Mouse (Mus musculus): ENCODE measurements at regions not wholly inside any gene's neighbourhood (a gene's known extent, or its start where the extent isn't known, plus 50 kb on each side); places are given as distances from the start of the nearest gene placed in this dataset.

- TF ChIP-seq POLR2A (IDR thresholded peaks at IDR 0.05; ENCODE audit: insufficient read depth, low read depth, low read length) (no peak), CTCF (IDR thresholded peaks at IDR 0.05; ENCODE audit: insufficient read depth, low read depth, low read length) (no peak)
Measured at GRCm38 (mm10) chr4:54563075-54563474, 381.8 kb upstream of the Zfp462 start.

Data from olfactory bulb, adult 2 months (tissue).